Mouse (Mus musculus) CH12.LX (cell line): ENCODE measurements at regions not wholly inside any gene's neighbourhood (a gene's known extent, or its start where the extent isn't known, plus 50 kb on each side); places are given as distances from the start of the nearest gene placed in this dataset.

Experiments
- DNase-seq: peaks from one replicate; pipeline ENCODE4 v3.0.0-alpha.2; 2013; ENCODE audit errors: extremely low read depth
- H3K27ac ChIP-seq: 2 replicates; pipeline ENCODE4 v1.5.1; 2012; ENCODE audit warnings: low read depth, mild to moderate bottlenecking, control low read depth, moderate library complexity; ENCODE audit not compliant: insufficient read depth
- H3K27me3 ChIP-seq: replicated peaks from 2 replicates; pipeline ENCODE3; 2012; ENCODE audit warnings: inconsistent platforms
- H3K36me3 ChIP-seq, 2 experiments: replicated peaks in 1 of 2; 2 replicates each; pipeline versions ENCODE3 to v1.6.1; 2012; ENCODE audit warnings: inconsistent platforms in 1 of 2, low read length in 1 of 2, mild to moderate bottlenecking in 1 of 2, mixed read lengths in 1 of 2, moderate library complexity in 1 of 2; ENCODE audit not compliant: control insufficient read depth in 1 of 2, insufficient read depth in 1 of 2
- H3K4me1 ChIP-seq, 2 experiments: 2 replicates each; pipeline ENCODE4 v1.6.1; 2012; ENCODE audit warnings: inconsistent platforms in 1 of 2, moderate library complexity in 1 of 2; ENCODE audit not compliant: insufficient read depth in 2 of 2, control insufficient read depth in 1 of 2
- H3K4me2 ChIP-seq: 2 replicates; pipeline ENCODE4 v1.6.1; 2012; ENCODE audit warnings: low read depth, mild to moderate bottlenecking, control low read depth; ENCODE audit not compliant: poor library complexity, insufficient read depth, severe bottlenecking
- H3K4me3 ChIP-seq, 3 experiments: fragments of 150-350 bp in 1 of 3; sonication (generic) in 1 of 3; replicated peaks in 1 of 3; 2 replicates each; pipeline versions ENCODE3 to v1.5.1; 2011 to 2012; ENCODE audit warnings: low read depth in 2 of 3, low read length in 2 of 3, mild to moderate bottlenecking in 2 of 3, moderate library complexity in 2 of 3, control low read depth in 1 of 3, improper control_type of control experiment in 1 of 3, inconsistent platforms in 1 of 3, mixed read lengths in 1 of 3; ENCODE audit not compliant: poor library complexity in 1 of 3
- H3K79me2 ChIP-seq: replicated peaks from 2 replicates; pipeline ENCODE4 v1.6.1; 2012; ENCODE audit warnings: mild to moderate bottlenecking, moderate library complexity; ENCODE audit not compliant: control insufficient read depth, poor library complexity, insufficient read depth, severe bottlenecking; ENCODE audit errors: extremely low read depth
- H3K9ac ChIP-seq: 2 replicates; pipeline ENCODE4 v1.6.1; 2012; ENCODE audit warnings: low read depth, mild to moderate bottlenecking, control low read depth, moderate library complexity; ENCODE audit not compliant: insufficient read depth
- H3K9me3 ChIP-seq: replicated peaks from 2 replicates; pipeline ENCODE3; 2012; ENCODE audit warnings: low read length, inconsistent platforms, mixed read lengths
- CHD2 ChIP-seq: IDR thresholded peaks from 2 replicates; pipeline ENCODE4 v1.6.1; 2011; ENCODE audit warnings: low read length, improper control_type of control experiment
- CTCF ChIP-seq, 2 experiments: IDR thresholded peaks in 1 of 2; conservative IDR thresholded peaks in 1 of 2; 2 replicates each; pipeline ENCODE4 v1.5.1; 2011 to 2012; ENCODE audit warnings: low read depth in 2 of 2, low read length in 2 of 2, improper control_type of control experiment in 1 of 2, inconsistent platforms in 1 of 2, mild to moderate bottlenecking in 1 of 2, moderate library complexity in 1 of 2
- GABPA ChIP-seq: IDR thresholded peaks from 2 replicates; pipeline ENCODE4 v1.6.1; 2012; ENCODE audit warnings: low read depth, low read length, improper control_type of control experiment, inconsistent platforms; ENCODE audit not compliant: insufficient replicate concordance
- IRF4 ChIP-seq: IDR thresholded peaks from 2 replicates; pipeline ENCODE4 v1.6.1; 2014; ENCODE audit warnings: low read depth, mild to moderate bottlenecking, inconsistent platforms, low read length, improper control_type of control experiment
- MAFK ChIP-seq: IDR thresholded peaks from 2 replicates; pipeline ENCODE4 v1.6.1; 2011; ENCODE audit warnings: low read length, improper control_type of control experiment; ENCODE audit not compliant: insufficient replicate concordance
- MAX ChIP-seq: IDR thresholded peaks from 2 replicates; pipeline ENCODE4 v1.6.1; 2011; ENCODE audit warnings: low read length, improper control_type of control experiment
- MAZ ChIP-seq: IDR thresholded peaks from 2 replicates; pipeline ENCODE4 v1.6.1; 2012; ENCODE audit warnings: low read depth, mild to moderate bottlenecking, inconsistent platforms, low read length, improper control_type of control experiment, moderate library complexity
- MEF2A ChIP-seq: IDR thresholded peaks from 2 replicates; pipeline ENCODE4 v1.6.1; 2014; ENCODE audit warnings: low read depth, mild to moderate bottlenecking, inconsistent platforms, low read length, improper control_type of control experiment, borderline replicate concordance
- NELFE ChIP-seq: IDR thresholded peaks from 2 replicates; pipeline ENCODE4 v1.6.1; 2011; ENCODE audit warnings: low read depth, low read length, improper control_type of control experiment
- NRF1 ChIP-seq: IDR thresholded peaks from 2 replicates; pipeline ENCODE4 v1.6.1; 2014; ENCODE audit warnings: low read depth, mild to moderate bottlenecking, inconsistent platforms, low read length, improper control_type of control experiment, moderate library complexity
- POLR2AphosphoS2 ChIP-seq: IDR thresholded peaks from 2 replicates; pipeline ENCODE4 v1.6.1; 2011; ENCODE audit warnings: low read depth, low read length, improper control_type of control experiment
- RAD21 ChIP-seq: IDR thresholded peaks from 2 replicates; pipeline ENCODE4 v1.6.1; 2011; ENCODE audit warnings: low read depth, mild to moderate bottlenecking, low read length, improper control_type of control experiment, moderate library complexity
- RCOR1 ChIP-seq: conservative IDR thresholded peaks from 2 replicates; pipeline ENCODE4 v1.6.1; 2012; ENCODE audit warnings: low read depth, mild to moderate bottlenecking, inconsistent platforms, low read length, improper control_type of control experiment
- SIN3A ChIP-seq: IDR thresholded peaks from 2 replicates; pipeline ENCODE4 v1.6.1; 2012; ENCODE audit warnings: low read length, improper control_type of control experiment, inconsistent platforms
- TBP ChIP-seq: conservative IDR thresholded peaks from 2 replicates; pipeline ENCODE4 v1.6.1; 2011; ENCODE audit warnings: low read depth, low read length, improper control_type of control experiment
- TCF12 ChIP-seq: IDR thresholded peaks from 2 replicates; pipeline ENCODE4 v1.6.1; 2014; ENCODE audit warnings: low read depth, mild to moderate bottlenecking, inconsistent platforms, low read length, improper control_type of control experiment
- USF2 ChIP-seq: conservative IDR thresholded peaks from 2 replicates; pipeline ENCODE4 v1.6.1; 2011; ENCODE audit warnings: low read depth, low read length, improper control_type of control experiment
- ZKSCAN1 ChIP-seq: IDR thresholded peaks from 2 replicates; pipeline ENCODE4 v1.6.1; 2012; ENCODE audit warnings: low read depth, inconsistent platforms, low read length, improper control_type of control experiment, borderline replicate concordance
- ZNF384 ChIP-seq: IDR thresholded peaks from 2 replicates; pipeline ENCODE4 v1.6.1; 2012; ENCODE audit warnings: low read depth, low read length, improper control_type of control experiment, inconsistent platforms
- dilution Hi-C: fragments of 300-500 bp; cut with MboI; formaldehyde crosslinking; loops from 2 replicates; pipeline ENCODE4 v1.14.3; 2020; ENCODE audit warnings: low sequenced_read_pairs; ENCODE audit not compliant: extremely low pct_unique_long_range_greater_than_20kb, extremely low pct_ligation_motif_present
- in situ Hi-C: fragments of 300-500 bp; cut with MboI; formaldehyde crosslinking; loops from 3 replicates; pipeline ENCODE4 v1.14.3; 2019; ENCODE audit warnings: low sequenced_read_pairs, low pct_ligation_motif_present, low pct_unique_long_range_greater_than_20kb, mixed read lengths

- no peak overlapping the region for H3K9ac ChIP-seq
- TF ChIP-seq NRF1 (no peak), CTCF (conservative IDR thresholded peaks at IDR 0.05 in 1 of 2, IDR thresholded peaks at IDR 0.05 in 1 of 2; ENCODE audit: low read depth in 2 of 2, low read length in 2 of 2) (peak in 1 of 2 experiments; percentile 13; a peak in 1 of 4 replicates)
- H3K27me3 ChIP-seq = no peaks in the 10 kb centered on the region
- H3K4me2 ChIP-seq = no peak overlapping the region
- peaks cover 2 to 13% of the 10 kb centered on the region in 2 experiments; a peak in 3 of 4 replicates for H3K4me1 ChIP-seq
- dilution Hi-C loops = no loop called here
- H3K36me3 ChIP-seq = no peaks in the 10 kb centered on the region
- H3K79me2 ChIP-seq = no peaks in the 10 kb centered on the region
- no peaks in the 10 kb centered on the region for H3K9me3 ChIP-seq
- no peak for DNase-seq
- in situ Hi-C loops = no loop called here
- no peak overlapping the region for H3K27ac ChIP-seq
- no peak overlapping the region for H3K4me3 ChIP-seq
Observed at GRCm38 (mm10) chr11:89178436-89178835, 104.8 kb downstream of the Gm525 start.

- Histone ChIP-seq H3K27ac (no peak overlapping the region), H3K4me3 (no peak overlapping the region), H3K4me1 (peaks cover 2 to 13% of the 10 kb centered on the region in 2 experiments; a peak in 3 of 4 replicates), H3K27me3 (no peaks in the 10 kb centered on the region), H3K36me3 (no peaks in the 10 kb centered on the region), H3K79me2 (no peaks in the 10 kb centered on the region), H3K4me2 (no peak overlapping the region), H3K9me3 (no peaks in the 10 kb centered on the region), H3K9ac (no peak overlapping the region)
- dilution Hi-C loops (no loop called here), in situ Hi-C loops (no loop called here)
- no peak for DNase-seq
- TF ChIP-seq MAX = no peak
- no peak for TF ChIP-seq CTCF (conservative IDR thresholded peaks at IDR 0.05 in 1 of 2, IDR thresholded peaks at IDR 0.05 in 1 of 2; ENCODE audit: low read depth in 2 of 2, low read length in 2 of 2)
- no peak for TF ChIP-seq TBP
- TF ChIP-seq CHD2 = no peak
- no peak for TF ChIP-seq RAD21
- TF ChIP-seq USF2 = no peak
- no peak for TF ChIP-seq ZNF384
- TF ChIP-seq MAZ = no peak
- no peak for TF ChIP-seq SIN3A
- TF ChIP-seq IRF4 = no peak
- no peak for TF ChIP-seq ZKSCAN1
- TF ChIP-seq MAFK = no peak
- TF ChIP-seq RCOR1 = no peak
- TF ChIP-seq GABPA = no peak
- TF ChIP-seq MEF2A = no peak
- no peak for TF ChIP-seq TCF12
- no peak for TF ChIP-seq POLR2AphosphoS2
- no peak for TF ChIP-seq NELFE
Observed at GRCm38 (mm10) chr11:89175511-89175910, 101.9 kb downstream of the Gm525 start.
